Mouse (Mus musculus) layer of hippocampus, adult 9-10 months (tissue): ENCODE data around the gene Sh3pxd2a.

Experiments used
- DNase-seq: peaks from one replicate; pipeline ENCODE4 v3.0.0; 2022; ENCODE audit warnings: low spot score

The Sh3pxd2a gene

GRCm38 (mm10) chr19:47369008-47369407, 95.2 kb downstream of the Sh3pxd2a start:
- no peak for DNase-seq

DNA sequence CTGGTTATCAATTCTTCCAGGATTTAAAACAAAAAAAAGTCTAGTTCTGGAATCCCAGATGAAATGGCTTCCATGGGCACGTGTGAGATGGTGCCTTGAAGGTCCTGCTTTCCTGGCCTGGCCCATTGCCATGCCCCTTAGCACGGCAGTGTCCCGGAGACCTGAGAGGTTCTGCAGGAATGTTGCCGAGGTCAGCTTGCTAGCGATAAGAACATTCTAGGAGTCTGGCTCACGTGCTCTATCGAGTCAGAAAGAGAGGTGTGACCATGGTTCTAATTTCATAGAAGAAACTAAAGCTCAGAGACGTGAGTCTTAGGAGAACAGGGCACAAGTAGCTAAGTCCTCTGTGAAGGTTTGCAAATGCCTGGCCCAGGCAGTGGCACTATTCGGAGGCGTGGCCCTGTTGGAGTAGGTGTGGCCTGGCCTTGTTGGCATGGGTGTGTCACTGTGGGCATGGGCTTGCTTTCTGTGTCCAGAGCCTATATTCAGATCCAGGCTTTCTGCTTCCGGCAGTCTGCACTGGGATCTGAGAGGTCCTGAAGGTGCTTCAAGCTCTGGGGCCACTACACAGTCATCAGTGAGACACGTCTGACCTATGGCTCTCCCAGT, 96.8 kb downstream of the Sh3pxd2a start:
- DNase-seq, result no peak

DNA sequence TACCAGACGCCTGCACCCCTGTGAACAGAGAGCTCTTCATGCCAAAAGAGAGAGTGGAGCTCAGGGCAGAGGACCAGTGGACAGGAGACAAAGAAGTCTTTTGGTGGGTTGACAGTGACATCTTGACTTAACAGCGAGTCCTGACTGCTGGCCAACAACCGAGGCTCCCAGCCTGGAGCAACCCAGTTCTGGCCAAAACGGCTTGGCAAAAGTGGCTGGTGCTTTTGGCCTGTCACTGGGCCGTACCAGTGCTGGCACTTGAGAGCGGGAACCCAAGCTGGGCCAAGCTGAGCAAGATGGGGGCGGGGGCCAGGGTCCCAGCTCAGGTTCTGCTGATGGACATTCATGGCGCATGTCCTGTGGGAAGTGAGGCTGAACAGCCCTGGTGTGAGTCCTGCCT, 97.6 kb downstream of the Sh3pxd2a start:
- DNase-seq, result no peak

GRCm38 (mm10) chr19:47363086-47363668, 101.0 kb downstream of the Sh3pxd2a start:
- no peak for DNase-seq

GRCm38 (mm10) chr19:47360921-47361320, 103.3 kb downstream of the Sh3pxd2a start:
- no peak for DNase-seq

- no peak for DNase-seq
Observed at GRCm38 (mm10) chr19:47360017-47360416, 104.2 kb downstream of the Sh3pxd2a start.

DNA sequence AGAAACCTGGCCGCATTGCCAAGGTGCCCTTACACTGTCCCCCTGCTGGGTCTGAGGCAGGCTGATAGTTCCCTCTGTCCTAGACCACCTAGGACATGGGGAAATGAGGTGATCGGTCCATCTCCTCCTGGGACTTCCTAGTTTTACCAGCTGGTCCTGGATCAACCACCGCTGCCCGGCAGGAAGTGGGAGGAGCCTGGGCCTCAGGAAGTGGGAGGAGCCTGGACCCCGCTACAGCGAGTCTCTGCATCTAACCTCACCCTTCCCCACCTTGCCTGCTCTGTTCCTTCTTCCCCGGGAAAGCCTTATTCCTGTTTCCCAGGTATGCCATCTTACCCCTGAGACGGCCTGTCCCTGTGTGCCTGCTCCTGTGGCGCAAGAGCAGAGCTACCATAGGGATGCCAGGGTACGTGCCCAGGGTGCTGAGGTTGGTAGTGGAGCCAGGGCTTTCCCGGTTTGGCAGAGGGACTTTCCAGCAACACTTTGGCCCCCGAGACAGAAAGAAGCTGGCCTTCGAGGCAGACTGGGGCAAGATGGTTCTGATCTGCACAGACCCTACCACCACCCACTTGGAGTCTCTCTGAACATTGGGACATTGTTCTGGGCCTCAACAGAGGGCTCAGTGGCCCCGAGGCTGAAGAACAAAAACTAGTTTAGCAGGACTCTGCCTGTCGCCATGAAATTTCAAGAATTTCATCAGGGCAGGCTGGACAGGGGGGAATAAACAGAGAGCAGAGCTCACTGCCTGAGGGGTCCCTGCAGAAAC, 104.9 kb downstream of the Sh3pxd2a start:
- no peak for DNase-seq

DNA sequence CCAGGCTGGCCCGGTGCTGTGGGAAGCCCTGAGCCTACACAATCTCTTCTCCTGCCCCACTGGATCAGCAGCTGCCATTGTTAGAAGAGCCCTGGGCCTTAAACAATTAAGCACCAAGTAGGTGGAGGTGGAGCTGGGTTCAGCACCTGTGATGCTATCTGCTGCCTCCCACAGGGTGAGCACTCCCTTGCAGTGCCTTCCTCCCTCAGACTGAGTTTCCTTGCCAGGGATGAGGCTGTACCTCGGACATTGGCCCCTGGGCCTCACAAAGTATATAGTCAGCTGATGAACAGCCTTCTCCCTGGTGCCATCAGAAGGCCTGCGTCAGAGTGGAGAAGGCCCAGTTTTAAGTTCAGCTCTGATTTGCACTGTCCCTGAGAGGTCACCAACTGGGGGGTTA, 106.9 kb downstream of the Sh3pxd2a start:
- no peak for DNase-seq

GRCm38 (mm10) chr19:47356188-47356857, 107.9 kb downstream of the Sh3pxd2a start:
- DNase-seq, result peak; percentile 91

DNA sequence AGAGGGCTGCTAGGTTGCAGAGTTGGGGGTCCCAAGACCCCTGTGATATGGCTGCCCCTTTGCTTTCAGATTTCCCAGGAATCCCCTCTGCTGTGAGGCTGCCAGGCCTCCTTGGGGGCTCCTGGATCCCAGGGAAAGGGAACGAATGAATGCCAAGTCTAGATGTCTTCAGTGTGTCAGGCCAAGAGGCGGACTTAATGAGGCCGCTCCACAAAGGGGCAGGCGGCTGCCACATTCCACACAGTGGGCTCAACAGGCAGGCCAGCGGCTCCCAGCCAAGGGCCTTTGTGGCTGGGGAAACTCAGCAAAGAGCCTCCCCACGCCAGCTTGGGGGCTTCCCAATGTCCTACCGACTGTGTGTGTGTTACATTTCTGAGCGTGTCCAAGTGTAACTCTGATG, 109.7 kb downstream of the Sh3pxd2a start:
- no peak for DNase-seq

DNA sequence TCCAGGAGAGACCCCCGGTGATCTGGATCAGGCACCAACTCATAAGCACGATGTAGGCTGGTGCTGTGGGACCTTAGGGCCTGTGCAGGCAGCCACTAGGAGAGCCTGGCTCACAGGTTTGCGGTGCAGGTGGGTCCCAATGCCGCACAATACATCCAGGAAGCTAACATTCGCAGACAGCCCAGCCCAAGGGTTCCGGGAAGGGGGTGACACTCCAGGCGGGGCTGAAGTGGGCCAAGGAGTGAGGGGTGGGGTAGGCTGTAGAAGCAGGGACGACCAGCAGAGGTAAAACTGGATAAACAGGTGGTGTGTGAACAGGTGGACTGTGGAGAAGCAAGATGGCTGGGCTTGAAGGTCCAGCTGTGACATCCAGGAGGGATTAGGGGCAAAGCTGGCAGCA, 115.2 kb downstream of the Sh3pxd2a start:
- DNase-seq, result no peak

GRCm38 (mm10) chr19:47348395-47349016, 115.7 kb downstream of the Sh3pxd2a start:
- no peak for DNase-seq

DNA sequence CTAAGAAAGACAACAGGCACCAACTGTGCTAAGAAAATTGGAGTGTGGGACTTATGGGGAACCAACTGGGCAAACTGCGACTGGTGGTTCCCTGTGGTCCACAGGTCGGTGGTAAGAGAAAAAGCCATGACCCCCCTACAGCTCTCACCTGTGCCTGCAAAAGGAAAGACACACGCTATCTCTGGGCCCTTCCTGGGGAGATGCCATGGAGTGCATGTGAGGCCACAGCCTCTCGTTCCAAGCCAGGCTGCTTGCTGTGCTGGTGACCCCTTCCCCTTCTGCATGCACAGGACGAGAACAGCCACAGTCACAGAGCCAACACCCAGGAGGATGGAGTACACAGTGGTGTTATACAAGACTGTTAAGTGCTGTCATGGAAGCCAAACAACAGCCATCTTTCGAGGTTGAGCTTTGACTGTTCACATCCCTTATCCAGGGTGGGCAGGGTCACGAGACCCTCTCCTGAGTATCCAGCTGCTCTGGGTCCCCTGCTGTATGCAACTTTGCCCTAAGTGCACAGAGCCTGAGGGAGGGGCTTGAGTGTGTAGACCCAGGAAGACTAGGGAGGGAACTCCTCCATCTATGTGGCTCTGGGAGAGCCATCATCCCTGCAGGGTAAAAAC, 117.1 kb downstream of the Sh3pxd2a start:
- no peak for DNase-seq

DNA sequence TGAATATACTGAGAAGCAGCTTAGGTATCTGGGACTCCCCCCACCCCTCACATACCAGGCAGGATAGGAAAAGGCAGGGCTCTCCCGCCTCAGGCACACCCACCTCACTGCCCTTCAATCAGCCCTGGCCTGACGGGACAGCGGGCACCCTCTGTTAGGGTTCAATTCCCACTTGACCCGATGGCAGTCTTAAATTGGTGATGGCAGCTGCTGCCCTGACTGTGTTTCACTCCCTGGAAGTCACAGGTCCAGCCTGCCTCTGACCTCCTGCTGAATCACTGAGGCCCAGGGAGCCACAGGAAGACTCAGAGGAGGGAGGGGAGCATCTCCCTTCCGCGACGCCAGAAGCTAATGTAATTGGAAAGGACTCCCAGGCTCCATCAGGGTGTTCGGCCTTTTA, 117.6 kb downstream of the Sh3pxd2a start:
- no peak for DNase-seq

DNA sequence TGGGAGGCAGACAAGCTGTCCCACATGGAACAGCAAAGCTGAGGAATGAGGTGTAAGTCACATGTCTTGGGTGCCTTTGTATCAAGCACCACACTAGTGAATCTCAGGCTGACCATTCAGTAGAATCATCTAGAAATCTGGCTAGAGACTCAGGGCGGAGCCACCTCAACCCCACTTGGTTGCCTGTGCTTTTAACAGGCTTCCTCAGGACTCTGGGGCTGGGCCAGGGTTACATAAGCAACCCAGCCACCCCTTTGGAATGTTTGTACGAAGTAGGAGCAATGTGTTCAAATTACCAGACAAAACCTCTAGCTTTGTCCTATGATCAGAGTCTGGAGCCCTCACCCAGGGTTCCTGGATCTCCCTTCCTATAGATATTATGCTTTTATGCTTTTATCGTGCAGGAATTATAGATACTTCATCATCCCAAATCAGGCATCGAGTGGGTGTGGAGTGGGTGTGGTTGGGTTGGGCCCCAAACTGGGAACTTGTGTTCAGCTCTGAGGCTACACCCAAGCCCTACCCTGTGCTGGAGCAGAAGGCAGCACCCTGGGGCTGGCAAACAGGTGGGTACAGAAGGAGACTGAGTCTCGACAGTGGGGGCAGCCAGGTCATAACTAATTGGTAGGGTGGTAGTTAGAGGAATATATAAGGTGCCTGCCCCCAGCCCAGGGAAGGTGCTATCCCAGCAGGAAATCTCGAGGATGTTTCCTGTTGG, 118.2 kb downstream of the Sh3pxd2a start:
- no peak for DNase-seq

- no peak for DNase-seq
Observed at GRCm38 (mm10) chr19:47343422-47343821, 120.8 kb downstream of the Sh3pxd2a start.

GRCm38 (mm10) chr19:47339165-47339564, 125.0 kb downstream of the Sh3pxd2a start:
- DNase-seq, result peak; percentile 78

DNA sequence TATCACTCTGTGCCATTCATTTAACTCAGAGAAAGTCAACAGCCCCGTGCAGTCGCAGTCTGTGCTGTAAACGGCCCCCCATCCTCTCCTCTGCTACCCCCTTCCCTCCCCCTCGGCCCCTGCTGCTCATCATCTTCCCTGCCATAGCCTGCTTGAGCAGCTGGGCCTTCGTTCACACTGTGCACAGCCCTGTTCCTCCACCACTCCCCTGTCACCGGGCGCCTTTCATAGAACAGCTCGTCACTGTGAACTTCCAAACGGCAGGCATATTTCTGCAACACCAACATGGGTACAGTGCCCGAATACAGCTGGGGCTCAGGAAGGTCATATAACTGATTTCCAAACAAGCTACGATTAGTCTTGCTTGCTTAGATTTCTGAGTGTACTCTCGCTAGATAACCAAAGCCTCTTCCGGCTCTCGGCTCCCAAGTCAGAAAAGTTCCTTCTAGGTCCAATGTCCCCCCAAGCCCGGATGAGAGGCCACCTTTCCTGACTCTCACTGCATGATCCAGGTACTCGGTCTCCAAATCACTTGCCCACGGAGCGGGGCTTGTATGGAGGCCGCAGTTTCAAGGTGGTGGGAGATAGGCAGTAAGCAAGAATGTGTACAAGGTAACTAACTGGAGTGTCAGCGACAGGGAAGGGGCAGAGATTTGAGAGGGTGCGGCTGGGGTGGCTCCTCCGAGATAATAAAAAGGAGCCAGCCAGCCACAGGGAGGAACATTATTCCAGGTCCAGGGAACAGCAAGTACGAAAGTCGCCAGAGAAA, 125.6 kb downstream of the Sh3pxd2a start:
- no peak for DNase-seq

DNA sequence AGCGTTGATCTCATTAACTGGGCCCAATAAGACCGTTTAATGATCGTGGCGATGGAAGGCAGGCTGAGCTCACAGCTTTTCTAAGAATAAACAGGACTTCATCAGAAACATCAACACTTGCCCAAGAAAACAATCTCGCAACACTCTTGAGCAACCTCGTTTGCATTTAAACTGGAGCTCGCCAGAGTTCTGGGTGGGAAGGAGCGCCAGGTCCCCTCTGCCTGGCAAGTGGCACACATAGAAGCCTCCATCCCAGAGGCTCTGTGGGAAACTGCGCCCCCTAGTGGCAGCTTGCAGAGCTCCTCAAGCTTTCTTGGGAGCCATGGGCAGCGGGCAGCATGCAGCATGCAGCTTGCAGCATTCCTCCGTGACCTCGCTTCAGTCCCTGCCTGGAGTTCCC, 126.5 kb downstream of the Sh3pxd2a start:
- peak; percentile 79 for DNase-seq

DNA sequence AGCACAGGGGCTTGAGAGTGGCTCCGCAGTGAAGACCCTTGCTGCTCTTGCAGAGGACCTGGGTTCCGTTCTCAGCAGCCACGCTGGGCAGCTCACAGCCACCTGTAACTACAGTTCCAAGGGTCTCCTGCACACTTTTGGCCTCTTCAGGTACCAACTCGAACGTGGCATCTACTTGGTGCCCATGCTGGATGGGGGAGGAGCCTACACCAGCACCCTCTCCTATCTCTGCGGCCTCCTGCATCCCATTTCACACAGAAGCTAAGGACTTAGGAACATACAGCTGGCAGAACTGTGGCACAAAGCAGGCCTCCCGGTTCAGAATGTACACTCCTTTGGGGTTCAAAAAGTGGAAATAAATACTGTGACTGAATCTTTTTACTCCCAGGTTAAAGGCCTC, 127.0 kb downstream of the Sh3pxd2a start:
- DNase-seq, result no peak

- DNase-seq, result no peak
Observed at GRCm38 (mm10) chr19:47335262-47335661, 128.9 kb downstream of the Sh3pxd2a start.
